Mouse (Mus musculus): Measurements from ENCODE around the gene Miox. TPM values are rescaled to one million over a fixed set of nuclear protein-coding genes. Genes with fewer than 3 reads are reported as not detected.

Gene Miox
- polyA plus RNA-seq, 1 experiment, result 2.7 TPM

GRCm38 (mm10) chr15:89291521-89291920 lies 42.7 kb upstream of the Miox start:
- WGBS, result 93% methylated on average over 3 of the region's 3 CpGs
- no peak for DNase-seq
- TF ChIP-seq POLR2A (IDR thresholded peaks at IDR 0.05; ENCODE audit: control insufficient read depth, extremely low read depth, insufficient read depth, low read length, poor library complexity) (no peak), CTCF (IDR thresholded peaks at IDR 0.05; ENCODE audit: borderline replicate concordance, control insufficient read depth, extremely low read depth, insufficient read depth, low read length, poor library complexity) (no peak)
- Histone ChIP-seq H3K27ac (ENCODE audit: control insufficient read depth, insufficient read depth, low read length) (no peak overlapping the region), H3K36me3 (ENCODE audit: control insufficient read depth, insufficient read depth, low read length) (peaks cover 76% of the 10 kb centered on the region), H3K4me3 (ENCODE audit: control insufficient read depth, insufficient read depth, low read length) (no peak overlapping the region), H3K4me1 (replicated peaks; ENCODE audit: control insufficient read depth, insufficient read depth, low read length) (peaks cover 7% of the 10 kb centered on the region; the same call in 1 of the 2 replicates), H3K27me3 (ENCODE audit: control insufficient read depth, insufficient read depth, low read length) (no peaks in the 10 kb centered on the region)

- WGBS, result 80% methylated on average over 2 of the region's 2 CpGs
- H3K4me1 ChIP-seq (replicated peaks; ENCODE audit: control insufficient read depth, insufficient read depth, low read length), result 0 out of 2 replicates have a peak, but pooled peaks cover under 1% of the 10 kb centered on the region
- TF ChIP-seq POLR2A (IDR thresholded peaks at IDR 0.05; ENCODE audit: control insufficient read depth, extremely low read depth, insufficient read depth, low read length, poor library complexity), result no peak
- TF ChIP-seq CTCF (IDR thresholded peaks at IDR 0.05; ENCODE audit: borderline replicate concordance, control insufficient read depth, extremely low read depth, insufficient read depth, low read length, poor library complexity), result no peak
- no peak overlapping the region for H3K4me3 ChIP-seq (ENCODE audit: control insufficient read depth, insufficient read depth, low read length)
- H3K27ac ChIP-seq (ENCODE audit: control insufficient read depth, insufficient read depth, low read length), result no peak overlapping the region
- peaks cover 79% of the 10 kb centered on the region for H3K36me3 ChIP-seq (ENCODE audit: control insufficient read depth, insufficient read depth, low read length)
- no peak for DNase-seq
- H3K27me3 ChIP-seq (ENCODE audit: control insufficient read depth, insufficient read depth, low read length), result no peaks in the 10 kb centered on the region
Measured at GRCm38 (mm10) chr15:89292795-89293194, 41.4 kb upstream of the Miox start.

- Histone ChIP-seq H3K4me3 (ENCODE audit: control insufficient read depth, insufficient read depth, low read length) (no peak overlapping the region), H3K27ac (ENCODE audit: control insufficient read depth, insufficient read depth, low read length) (no peak overlapping the region), H3K27me3 (ENCODE audit: control insufficient read depth, insufficient read depth, low read length) (no peaks in the 10 kb centered on the region), H3K36me3 (ENCODE audit: control insufficient read depth, insufficient read depth, low read length) (peaks cover 70% of the 10 kb centered on the region), H3K4me1 (replicated peaks; ENCODE audit: control insufficient read depth, insufficient read depth, low read length) (no peaks in the 10 kb centered on the region)
- DNase-seq, result no peak
- TF ChIP-seq CTCF (IDR thresholded peaks at IDR 0.05; ENCODE audit: borderline replicate concordance, control insufficient read depth, extremely low read depth, insufficient read depth, low read length, poor library complexity), result no peak
- TF ChIP-seq POLR2A (IDR thresholded peaks at IDR 0.05; ENCODE audit: control insufficient read depth, extremely low read depth, insufficient read depth, low read length, poor library complexity), result no peak
- 97% methylated on average over 10 of the region's 10 CpGs for WGBS
Measured at GRCm38 (mm10) chr15:89293778-89294177, 40.4 kb upstream of the Miox start.

- peaks cover 76% of the 10 kb centered on the region for H3K36me3 ChIP-seq (ENCODE audit: control insufficient read depth, insufficient read depth, low read length)
- TF ChIP-seq POLR2A (IDR thresholded peaks at IDR 0.05; ENCODE audit: control insufficient read depth, extremely low read depth, insufficient read depth, low read length, poor library complexity) (no peak), CTCF (IDR thresholded peaks at IDR 0.05; ENCODE audit: borderline replicate concordance, control insufficient read depth, extremely low read depth, insufficient read depth, low read length, poor library complexity) (no peak)
Measured at GRCm38 (mm10) chr15:89295580-89296165, 38.5 kb upstream of the Miox start.

GRCm38 (mm10) chr15:89296465-89296864 lies 37.7 kb upstream of the Miox start:
- Histone ChIP-seq H3K36me3 (ENCODE audit: control insufficient read depth, insufficient read depth, low read length) (peaks cover 76% of the 10 kb centered on the region), H3K27ac (ENCODE audit: control insufficient read depth, insufficient read depth, low read length) (no peak overlapping the region), H3K27me3 (ENCODE audit: control insufficient read depth, insufficient read depth, low read length) (no peaks in the 10 kb centered on the region), H3K4me1 (replicated peaks; ENCODE audit: control insufficient read depth, insufficient read depth, low read length) (no peaks in the 10 kb centered on the region), H3K4me3 (ENCODE audit: control insufficient read depth, insufficient read depth, low read length) (no peak overlapping the region)
- DNase-seq, result no peak
- 100% methylated on average over 1 of the region's 1 CpGs for WGBS
- no peak for TF ChIP-seq POLR2A (IDR thresholded peaks at IDR 0.05; ENCODE audit: control insufficient read depth, extremely low read depth, insufficient read depth, low read length, poor library complexity)
- TF ChIP-seq CTCF (IDR thresholded peaks at IDR 0.05; ENCODE audit: borderline replicate concordance, control insufficient read depth, extremely low read depth, insufficient read depth, low read length, poor library complexity), result no peak

More at GRCm38 (mm10) chr15:89295580-89296165, 38.5 kb upstream of the Miox start:
- 97% methylated on average over 8 of the region's 8 CpGs for WGBS
- Histone ChIP-seq H3K4me1 (replicated peaks; ENCODE audit: control insufficient read depth, insufficient read depth, low read length) (no peaks in the 10 kb centered on the region), H3K27ac (ENCODE audit: control insufficient read depth, insufficient read depth, low read length) (no peak overlapping the region), H3K4me3 (ENCODE audit: control insufficient read depth, insufficient read depth, low read length) (no peak overlapping the region), H3K27me3 (ENCODE audit: control insufficient read depth, insufficient read depth, low read length) (no peaks in the 10 kb centered on the region)
- DNase-seq, result no peak

- H3K27me3 ChIP-seq (ENCODE audit: control insufficient read depth, insufficient read depth, low read length), result no peaks in the 10 kb centered on the region
- no peaks in the 10 kb centered on the region for H3K4me1 ChIP-seq (replicated peaks; ENCODE audit: control insufficient read depth, insufficient read depth, low read length)
- H3K4me3 ChIP-seq (ENCODE audit: control insufficient read depth, insufficient read depth, low read length), result no peak overlapping the region
- no peak for DNase-seq
- TF ChIP-seq POLR2A (IDR thresholded peaks at IDR 0.05; ENCODE audit: control insufficient read depth, extremely low read depth, insufficient read depth, low read length, poor library complexity) (no peak), CTCF (IDR thresholded peaks at IDR 0.05; ENCODE audit: borderline replicate concordance, control insufficient read depth, extremely low read depth, insufficient read depth, low read length, poor library complexity) (no peak)
- 96% methylated on average over 2 of the region's 2 CpGs for WGBS
- H3K36me3 ChIP-seq (ENCODE audit: control insufficient read depth, insufficient read depth, low read length), result peaks cover 79% of the 10 kb centered on the region
- no peak overlapping the region for H3K27ac ChIP-seq (ENCODE audit: control insufficient read depth, insufficient read depth, low read length)
Measured at GRCm38 (mm10) chr15:89297695-89298094, 36.5 kb upstream of the Miox start.

Data from thymus, adult 2 months (tissue).